Mouse (Mus musculus) E14TG2a.4 (cell line): ENCODE data around the gene Edem2.

Experiments used
- CTCF ChIP-seq: conservative IDR thresholded peaks from 2 replicates; pipeline ENCODE4 v1.5.1; 2014; ENCODE audit warnings: low read length
- NANOG ChIP-seq: IDR thresholded peaks from 2 replicates; pipeline ENCODE4 v1.6.1; 2014; ENCODE audit warnings: borderline replicate concordance, low read length, mixed read lengths

DNA sequence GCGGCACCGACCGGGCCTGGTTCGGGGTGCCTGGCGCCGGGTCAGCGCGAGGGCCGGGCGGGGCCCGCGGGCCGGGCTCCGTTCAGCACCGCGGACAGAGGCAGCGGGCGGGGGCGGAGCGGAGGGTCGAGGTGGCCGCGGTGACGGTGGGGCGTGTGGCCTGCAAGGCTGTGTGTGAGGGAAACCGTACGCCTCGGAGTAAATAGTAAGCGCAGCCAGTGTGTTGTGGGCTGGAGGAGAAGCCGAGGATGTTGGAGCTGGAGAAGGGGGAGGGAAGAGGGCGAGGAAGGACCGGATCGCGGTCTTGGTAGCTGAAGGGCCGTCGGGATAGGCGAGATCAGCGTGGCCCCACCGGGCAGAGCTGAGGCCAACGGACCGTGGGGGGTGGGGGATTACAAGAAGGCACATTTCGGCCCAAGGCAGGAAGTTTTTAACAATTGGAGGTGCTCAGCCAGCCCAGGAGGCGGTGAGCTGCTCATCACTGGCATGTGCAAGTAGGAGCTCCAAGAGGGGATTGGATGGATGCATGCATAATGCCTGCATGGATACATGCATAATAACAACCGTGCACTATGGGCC is 46.5 kb upstream of the Edem2 start:
- TF ChIP-seq CTCF = no peak
- TF ChIP-seq NANOG = no peak
